Mouse (Mus musculus) small intestine, adult 2 months (tissue): Measurements from ENCODE around the gene Icmt. TPM values are rescaled to one million over a fixed set of nuclear protein-coding genes. Genes with fewer than 3 reads are reported as not detected.

Experiments
- H3K27ac ChIP-seq: fragments of 200-500 bp; 2 replicates; pipeline ENCODE4 v1.5.1; 2012; ENCODE audit warnings: low read depth, low read length, control low read depth, inconsistent platforms; ENCODE audit not compliant: insufficient read depth
- H3K27me3 ChIP-seq: fragments of 200-500 bp; 2 replicates; pipeline ENCODE4 v1.6.1; 2012; ENCODE audit warnings: mild to moderate bottlenecking, moderate library complexity, low read length, inconsistent platforms; ENCODE audit not compliant: control insufficient read depth, insufficient read depth
- H3K36me3 ChIP-seq: fragments of 200-500 bp; 2 replicates; pipeline ENCODE4 v1.6.1; 2012; ENCODE audit warnings: mild to moderate bottlenecking, low read length, control low read depth, inconsistent platforms; ENCODE audit not compliant: control insufficient read depth, insufficient read depth
- H3K4me1 ChIP-seq: fragments of 200-500 bp; 2 replicates; pipeline ENCODE4 v1.6.1; 2012; ENCODE audit warnings: low read length, inconsistent platforms, mixed read lengths; ENCODE audit not compliant: control insufficient read depth, insufficient read depth, insufficient read length
- H3K4me3 ChIP-seq: fragments of 200-500 bp; 2 replicates; pipeline ENCODE4 v1.5.1; 2012; ENCODE audit warnings: low read depth, mild to moderate bottlenecking, control low read depth, inconsistent platforms, low read length, moderate library complexity
- CTCF ChIP-seq: fragments of 200-500 bp; IDR thresholded peaks from 2 replicates; pipeline ENCODE4 v1.5.1; 2012; ENCODE audit warnings: low read depth, mild to moderate bottlenecking, control low read depth, inconsistent platforms, low read length, moderate library complexity, mixed read lengths; ENCODE audit not compliant: insufficient replicate concordance, insufficient read length; ENCODE audit errors: extremely low read depth
- POLR2A ChIP-seq: fragments of 200-500 bp; IDR thresholded peaks from 2 replicates; pipeline ENCODE4 v1.6.1; 2012; ENCODE audit warnings: low read depth, mild to moderate bottlenecking, control low read depth, inconsistent platforms, low read length, moderate library complexity
- WGBS: fragments of 180-500 bp; shearing (Covaris S2); methylation state at CpG from one replicate; pipeline ENCODE4 v1.1.7; 2018; 5-methylcytosine and 5-hydroxymethylcytosine counted together
- polyA plus RNA-seq: library from polyadenylated mRNA; depleted of rRNA; stranded (reverse); fragments of >200 nt; gene quantifications from 2 replicates; pipeline ENCODE4 v1.2.3, GENCODE M21; 2012

The Icmt gene
- polyA plus RNA-seq, 1 experiment, result 26.5 TPM

- H3K27ac ChIP-seq, result no peak overlapping the region
- peaks cover 19% of the 10 kb centered on the region for H3K27me3 ChIP-seq
- peak overlapping the region; percentile 58 for H3K4me3 ChIP-seq
- 4% methylated on average over 20 of the region's 20 CpGs for WGBS
- TF ChIP-seq CTCF (no peak), POLR2A (no peak)
- H3K36me3 ChIP-seq, result no peaks in the 10 kb centered on the region
- peaks cover 10% of the 10 kb centered on the region; the same call in 1 of the 2 replicates for H3K4me1 ChIP-seq
Measured at GRCm38 (mm10) chr4:152274681-152275131, 22.3 kb upstream of the Icmt start.

GRCm38 (mm10) chr4:152276389-152277347 lies 20.4 kb upstream of the Icmt start:
- peaks cover 19% of the 10 kb centered on the region for H3K27me3 ChIP-seq
- 60% methylated on average over 10 of the region's 10 CpGs for WGBS
- H3K36me3 ChIP-seq, result no peaks in the 10 kb centered on the region
- peaks cover 10% of the 10 kb centered on the region; the same call in 1 of the 2 replicates for H3K4me1 ChIP-seq
- no peak for TF ChIP-seq POLR2A
- TF ChIP-seq CTCF, result peak; percentile 51; the same call in 1 of the 2 replicates
- H3K4me3 ChIP-seq, result no peak overlapping the region
- no peak overlapping the region for H3K27ac ChIP-seq

- H3K4me1 ChIP-seq, result peaks cover 10% of the 10 kb centered on the region
- 61% methylated on average over 2 of the region's 2 CpGs for WGBS
- no peak overlapping the region for H3K27ac ChIP-seq
- no peaks in the 10 kb centered on the region for H3K36me3 ChIP-seq
- no peak overlapping the region for H3K4me3 ChIP-seq
- TF ChIP-seq POLR2A (no peak), CTCF (no peak)
- peaks cover 30% of the 10 kb centered on the region for H3K27me3 ChIP-seq
Measured at GRCm38 (mm10) chr4:152277916-152278315, 19.1 kb upstream of the Icmt start.

GRCm38 (mm10) chr4:152278986-152279385 lies 18.0 kb upstream of the Icmt start:
- Histone ChIP-seq H3K4me1 (peaks cover 14% of the 10 kb centered on the region), H3K27ac (no peak overlapping the region), H3K4me3 (no peak overlapping the region), H3K27me3 (peaks cover 27% of the 10 kb centered on the region), H3K36me3 (no peaks in the 10 kb centered on the region)
- TF ChIP-seq POLR2A (no peak), CTCF (no peak)
- WGBS, result 86% methylated on average over 23 of the region's 23 CpGs

GRCm38 (mm10) chr4:152281601-152282000 lies 15.4 kb upstream of the Icmt start:
- no peak for TF ChIP-seq CTCF
- WGBS, result 50% methylated on average over 15 of the region's 15 CpGs
- Histone ChIP-seq H3K4me1 (peaks cover 11% of the 10 kb centered on the region), H3K4me3 (no peak overlapping the region), H3K36me3 (no peaks in the 10 kb centered on the region), H3K27ac (no peak overlapping the region), H3K27me3 (peaks cover 18% of the 10 kb centered on the region)

GRCm38 (mm10) chr4:152282721-152283120 lies 14.3 kb upstream of the Icmt start:
- H3K4me1 ChIP-seq, result peaks cover 11% of the 10 kb centered on the region
- peaks cover 21% of the 10 kb centered on the region for H3K27me3 ChIP-seq
- WGBS, result 17% methylated on average over 34 of the region's 34 CpGs
- no peak for TF ChIP-seq POLR2A
- TF ChIP-seq CTCF, result no peak
- no peak overlapping the region for H3K27ac ChIP-seq
- peak overlapping the region; percentile 40 for H3K4me3 ChIP-seq
- H3K36me3 ChIP-seq, result no peaks in the 10 kb centered on the region

GRCm38 (mm10) chr4:152283186-152283950 lies 13.7 kb upstream of the Icmt start:
- Histone ChIP-seq H3K27me3 (peaks cover 21% of the 10 kb centered on the region), H3K36me3 (no peaks in the 10 kb centered on the region), H3K27ac (no peak overlapping the region), H3K4me3 (peak overlapping the region; percentile 40), H3K4me1 (peaks cover 11% of the 10 kb centered on the region)
- WGBS, result 5% methylated on average over 70 of the region's 70 CpGs
- peak; percentile 62; the same call in 1 of the 2 replicates for TF ChIP-seq CTCF
- no peak for TF ChIP-seq POLR2A
